Mouse (Mus musculus): ENCODE data around the gene Slc17a8. TPM values are rescaled to one million over a fixed set of nuclear protein-coding genes. Genes with fewer than 3 reads are reported as not detected.

Slc17a8 gene
- polyA plus RNA-seq, 2 experiments = 0.09 TPM; not detected in 1

- H3K4me2 ChIP-seq (replicated peaks; ENCODE audit: low read depth, low read length, severe bottlenecking) = no peak overlapping the region
- H3K4me1 ChIP-seq (ENCODE audit: control insufficient read depth, insufficient read depth, low read length) = no peaks in the 10 kb centered on the region
- ATAC-seq (ENCODE audit: low FRiP score, low read depth) (no peak), DNase-seq (ENCODE audit: low spot score) (no peak)
- no peaks in the 10 kb centered on the region for H3K27me3 ChIP-seq (ENCODE audit: control insufficient read depth, insufficient read depth, low read length)
- no peaks in the 10 kb centered on the region for H3K9me3 ChIP-seq (ENCODE audit: control insufficient read depth, low read length)
- H3K4me3 ChIP-seq (replicated peaks; ENCODE audit: low read length) = no peak overlapping the region
- 85% methylated on average over 2 of the region's 2 CpGs for WGBS
- no peak overlapping the region for H3K9ac ChIP-seq (ENCODE audit: low read depth, low read length, severe bottlenecking)
- H3K36me3 ChIP-seq (ENCODE audit: control insufficient read depth, insufficient read depth, low read length) = no peaks in the 10 kb centered on the region
- no peak for TF ChIP-seq POLR2A (IDR thresholded peaks at IDR 0.05; ENCODE audit: borderline replicate concordance, extremely low read depth, insufficient read depth, insufficient read length)
- H3K27ac ChIP-seq (replicated peaks; ENCODE audit: low read depth, low read length) = no peak overlapping the region
Observed at GRCm38 (mm10) chr10:89626714-89627113, 5.7 kb upstream of the Slc17a8 start.

GRCm38 (mm10) chr10:89624196-89624595 is 3.1 kb upstream of the Slc17a8 start:
- 90% methylated on average over 2 of the region's 2 CpGs for WGBS

GRCm38 (mm10) chr10:89599311-89599710 is 21.7 kb downstream of the Slc17a8 start:
- no peak overlapping the region for H3K9ac ChIP-seq (ENCODE audit: low read depth, low read length, severe bottlenecking)
- 79% methylated on average over 5 of the region's 5 CpGs for WGBS
- H3K27me3 ChIP-seq (ENCODE audit: control insufficient read depth, insufficient read depth, low read length) = no peaks in the 10 kb centered on the region
- no peak for TF ChIP-seq POLR2A (IDR thresholded peaks at IDR 0.05; ENCODE audit: borderline replicate concordance, extremely low read depth, insufficient read depth, insufficient read length)
- H3K4me3 ChIP-seq (replicated peaks; ENCODE audit: low read length) = no peak overlapping the region
- no peak overlapping the region for H3K27ac ChIP-seq (replicated peaks; ENCODE audit: low read depth, low read length)
- H3K4me2 ChIP-seq (replicated peaks; ENCODE audit: low read depth, low read length, severe bottlenecking) = no peak overlapping the region
- no peaks in the 10 kb centered on the region for H3K9me3 ChIP-seq (ENCODE audit: control insufficient read depth, low read length)
- ATAC-seq (ENCODE audit: low FRiP score, low read depth) = no peak
- no peaks in the 10 kb centered on the region for H3K36me3 ChIP-seq (ENCODE audit: control insufficient read depth, insufficient read depth, low read length)
- no peak for DNase-seq (ENCODE audit: low spot score)
- H3K4me1 ChIP-seq (ENCODE audit: control insufficient read depth, insufficient read depth, low read length) = no peaks in the 10 kb centered on the region

More at GRCm38 (mm10) chr10:89624196-89624595, 3.1 kb upstream of the Slc17a8 start:
- no peak for DNase-seq (ENCODE audit: low spot score)
- H3K4me3 ChIP-seq (replicated peaks; ENCODE audit: low read length) = no peak overlapping the region
- no peak overlapping the region for H3K27ac ChIP-seq (replicated peaks; ENCODE audit: low read depth, low read length)
- H3K36me3 ChIP-seq (ENCODE audit: control insufficient read depth, insufficient read depth, low read length) = no peaks in the 10 kb centered on the region
- no peaks in the 10 kb centered on the region for H3K9me3 ChIP-seq (ENCODE audit: control insufficient read depth, low read length)
- H3K4me1 ChIP-seq (ENCODE audit: control insufficient read depth, insufficient read depth, low read length) = peaks cover 2% of the 10 kb centered on the region; the same call in 1 of the 2 replicates
- no peak for ATAC-seq (ENCODE audit: low FRiP score, low read depth)
- H3K27me3 ChIP-seq (ENCODE audit: control insufficient read depth, insufficient read depth, low read length) = no peaks in the 10 kb centered on the region
- TF ChIP-seq POLR2A (IDR thresholded peaks at IDR 0.05; ENCODE audit: borderline replicate concordance, extremely low read depth, insufficient read depth, insufficient read length) = no peak
- H3K4me2 ChIP-seq (replicated peaks; ENCODE audit: low read depth, low read length, severe bottlenecking) = no peak overlapping the region
- H3K9ac ChIP-seq (ENCODE audit: low read depth, low read length, severe bottlenecking) = no peak overlapping the region

GRCm38 (mm10) chr10:89597275-89597674 is 23.8 kb downstream of the Slc17a8 start:
- Histone ChIP-seq H3K9me3 (ENCODE audit: control insufficient read depth, low read length) (no peaks in the 10 kb centered on the region), H3K4me2 (replicated peaks; ENCODE audit: low read depth, low read length, severe bottlenecking) (no peak overlapping the region), H3K27me3 (ENCODE audit: control insufficient read depth, insufficient read depth, low read length) (no peaks in the 10 kb centered on the region), H3K9ac (ENCODE audit: low read depth, low read length, severe bottlenecking) (no peak overlapping the region), H3K36me3 (ENCODE audit: control insufficient read depth, insufficient read depth, low read length) (no peaks in the 10 kb centered on the region), H3K4me1 (ENCODE audit: control insufficient read depth, insufficient read depth, low read length) (no peaks in the 10 kb centered on the region), H3K27ac (replicated peaks; ENCODE audit: low read depth, low read length) (no peak overlapping the region), H3K4me3 (replicated peaks; ENCODE audit: low read length) (no peak overlapping the region)
- DNase-seq (ENCODE audit: low spot score) (no peak), ATAC-seq (ENCODE audit: low FRiP score, low read depth) (no peak)
- TF ChIP-seq POLR2A (IDR thresholded peaks at IDR 0.05; ENCODE audit: borderline replicate concordance, extremely low read depth, insufficient read depth, insufficient read length) = no peak
- WGBS = 80% methylated on average over 4 of the region's 4 CpGs

- no peaks in the 10 kb centered on the region for H3K27me3 ChIP-seq (ENCODE audit: control insufficient read depth, insufficient read depth, low read length)
- H3K4me1 ChIP-seq (ENCODE audit: control insufficient read depth, insufficient read depth, low read length) = no peaks in the 10 kb centered on the region
- no peak for DNase-seq (ENCODE audit: low spot score)
- TF ChIP-seq POLR2A (IDR thresholded peaks at IDR 0.05; ENCODE audit: borderline replicate concordance, extremely low read depth, insufficient read depth, insufficient read length) = no peak
- no peak overlapping the region for H3K4me2 ChIP-seq (replicated peaks; ENCODE audit: low read depth, low read length, severe bottlenecking)
- H3K27ac ChIP-seq (replicated peaks; ENCODE audit: low read depth, low read length) = no peak overlapping the region
- no peak for ATAC-seq (ENCODE audit: low FRiP score, low read depth)
- H3K9ac ChIP-seq (ENCODE audit: low read depth, low read length, severe bottlenecking) = no peak overlapping the region
- H3K36me3 ChIP-seq (ENCODE audit: control insufficient read depth, insufficient read depth, low read length) = no peaks in the 10 kb centered on the region
- H3K4me3 ChIP-seq (replicated peaks; ENCODE audit: low read length) = no peak overlapping the region
- 70% methylated on average over 5 of the region's 5 CpGs for WGBS
- H3K9me3 ChIP-seq (ENCODE audit: control insufficient read depth, low read length) = no peaks in the 10 kb centered on the region
Observed at GRCm38 (mm10) chr10:89595935-89596334, 25.1 kb downstream of the Slc17a8 start.

GRCm38 (mm10) chr10:89595514-89595913 is 25.5 kb downstream of the Slc17a8 start:
- no peak for TF ChIP-seq POLR2A (IDR thresholded peaks at IDR 0.05; ENCODE audit: borderline replicate concordance, extremely low read depth, insufficient read depth, insufficient read length)
- Histone ChIP-seq H3K27ac (replicated peaks; ENCODE audit: low read depth, low read length) (no peak overlapping the region), H3K4me1 (ENCODE audit: control insufficient read depth, insufficient read depth, low read length) (no peaks in the 10 kb centered on the region), H3K4me2 (replicated peaks; ENCODE audit: low read depth, low read length, severe bottlenecking) (no peak overlapping the region), H3K4me3 (replicated peaks; ENCODE audit: low read length) (no peak overlapping the region), H3K27me3 (ENCODE audit: control insufficient read depth, insufficient read depth, low read length) (no peaks in the 10 kb centered on the region), H3K36me3 (ENCODE audit: control insufficient read depth, insufficient read depth, low read length) (no peaks in the 10 kb centered on the region), H3K9me3 (ENCODE audit: control insufficient read depth, low read length) (no peaks in the 10 kb centered on the region), H3K9ac (ENCODE audit: low read depth, low read length, severe bottlenecking) (no peak overlapping the region)
- DNase-seq (ENCODE audit: low spot score) (no peak), ATAC-seq (ENCODE audit: low FRiP score, low read depth) (no peak)
- WGBS = 69% methylated on average over 1 of the region's 1 CpGs

Data from limb, embryonic 14.5 days (tissue).